Mouse (Mus musculus) kidney, embryonic 14.5 days (tissue): ENCODE results near the gene Rad51b. TPM values are rescaled to one million over a fixed set of nuclear protein-coding genes. Genes with fewer than 3 reads are reported as not detected.

Experiments
- ATAC-seq: fragments of 200-750 bp; cut with Nextera tagmentation; 2 replicates; pipeline ENCODE4 v1.8.0; 2017; ENCODE audit warnings: moderate number of reproducible peaks, mild to moderate bottlenecking, moderate TSS enrichment, moderate library complexity; ENCODE audit not compliant: low FRiP score, low TSS enrichment
- H3K27ac ChIP-seq: fragments of 300-500 bp; sonication (generic); 2 replicates; pipeline ENCODE4 v1.5.1; 2014; ENCODE audit warnings: low read depth, mild to moderate bottlenecking, low read length, moderate library complexity, mixed read lengths
- H3K27me3 ChIP-seq: fragments of 300-500 bp; sonication (generic); 2 replicates; pipeline ENCODE4 v1.6.1; 2014; ENCODE audit warnings: mild to moderate bottlenecking, low read length; ENCODE audit not compliant: control insufficient read depth, insufficient read depth
- H3K36me3 ChIP-seq: fragments of 300-500 bp; sonication (generic); 2 replicates; pipeline ENCODE4 v1.6.1; 2014; ENCODE audit warnings: low read length, mixed read lengths; ENCODE audit not compliant: control insufficient read depth, insufficient read depth
- H3K4me1 ChIP-seq: fragments of 300-500 bp; sonication (generic); 2 replicates; pipeline ENCODE4 v1.6.1; 2014; ENCODE audit warnings: low read length, mixed read lengths; ENCODE audit not compliant: control insufficient read depth, insufficient read depth
- H3K4me2 ChIP-seq: fragments of 300-500 bp; sonication (generic); replicated peaks from 2 replicates; pipeline ENCODE4 v1.6.1; 2014; ENCODE audit warnings: low read depth, mild to moderate bottlenecking, low read length
- H3K4me3 ChIP-seq: fragments of 300-500 bp; sonication (generic); 2 replicates; pipeline ENCODE4 v1.5.1; 2014; ENCODE audit warnings: mild to moderate bottlenecking, low read length
- H3K9ac ChIP-seq: fragments of 300-500 bp; sonication (generic); 2 replicates; pipeline ENCODE4 v1.6.1; 2014; ENCODE audit warnings: low read depth, mild to moderate bottlenecking, low read length, moderate library complexity
- H3K9me3 ChIP-seq: fragments of 300-500 bp; sonication (generic); 2 replicates; pipeline ENCODE4 v1.6.1; 2016; ENCODE audit warnings: low read length; ENCODE audit not compliant: control insufficient read depth
- WGBS: fragments of 180-500 bp; shearing (Covaris S2); extraction: QIAGEN DNeasy Blood & Tissue Kit; methylation state at CpG from one replicate; pipeline ENCODE4 v1.1.7; 2014; 5-methylcytosine and 5-hydroxymethylcytosine counted together
- polyA plus RNA-seq: library from polyadenylated mRNA; unstranded; fragments of >200 nt; fragmentation: Nextera tagmentation; extraction: Ambion mirVana; gene quantifications from 2 replicates; pipeline ENCODE4 v1.2.1, GENCODE M21; 2014

The Rad51b gene
- polyA plus RNA-seq, 1 experiment from 2014 or later, result 7.2 TPM

DNA sequence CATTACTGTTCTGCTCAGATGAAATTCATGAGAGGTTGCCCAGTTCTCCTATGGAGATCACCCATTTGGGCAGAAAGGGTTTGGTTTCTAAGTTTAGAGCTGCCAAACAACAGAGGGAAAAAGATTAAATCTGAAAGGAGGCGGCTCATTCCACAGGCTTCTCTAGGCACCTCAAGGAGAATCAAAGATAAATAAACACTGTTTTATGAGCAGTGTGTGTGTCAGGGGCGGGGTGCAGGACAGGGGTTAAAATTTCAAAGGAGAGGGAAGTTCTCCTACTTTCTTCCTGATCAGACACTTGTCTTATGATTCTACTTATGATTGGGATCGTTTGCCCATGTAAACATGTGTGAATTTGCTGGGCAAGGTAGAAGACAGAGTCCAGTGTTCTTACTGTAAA, 166.3 kb downstream of the Rad51b start:
- no peaks in the 10 kb centered on the region for H3K9me3 ChIP-seq
- H3K4me1 ChIP-seq, result 0 out of 2 replicates have a peak, but pooled peaks cover 4% of the 10 kb centered on the region
- no peaks in the 10 kb centered on the region for H3K27me3 ChIP-seq
- 20% methylated on average over 3 of the region's 3 CpGs for WGBS
- no peak overlapping the region for H3K4me2 ChIP-seq
- H3K9ac ChIP-seq, result no peak overlapping the region
- H3K36me3 ChIP-seq, result no peaks in the 10 kb centered on the region
- no peak overlapping the region for H3K4me3 ChIP-seq
- no peak overlapping the region; the same call in 1 of the 2 replicates for H3K27ac ChIP-seq
- ATAC-seq, result no peak

DNA sequence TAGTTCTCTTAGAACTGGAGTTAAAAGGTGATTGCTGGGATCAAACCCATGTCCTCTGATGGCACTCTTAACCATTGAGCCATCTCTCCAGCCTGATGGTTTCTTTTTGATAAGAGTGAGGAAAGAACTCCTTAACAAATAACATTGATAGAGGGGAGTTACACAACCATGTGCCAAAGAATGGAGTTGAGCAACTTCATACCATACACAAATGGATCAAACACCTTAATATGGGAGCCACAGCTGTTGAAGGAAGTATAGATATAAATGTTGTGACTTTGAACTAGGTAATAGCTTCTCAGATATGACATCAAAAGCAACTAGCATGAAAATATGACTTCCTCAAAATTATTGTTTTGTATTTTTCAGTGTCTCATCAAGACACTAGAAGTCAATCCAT, 173.0 kb downstream of the Rad51b start:
- no peaks in the 10 kb centered on the region for H3K4me1 ChIP-seq
- no peaks in the 10 kb centered on the region for H3K27me3 ChIP-seq
- H3K27ac ChIP-seq, result no peak overlapping the region
- H3K4me3 ChIP-seq, result no peak overlapping the region
- no peak for ATAC-seq
- no peak overlapping the region for H3K9ac ChIP-seq
- no peaks in the 10 kb centered on the region for H3K9me3 ChIP-seq
- no peak overlapping the region for H3K4me2 ChIP-seq
- no peaks in the 10 kb centered on the region for H3K36me3 ChIP-seq

DNA sequence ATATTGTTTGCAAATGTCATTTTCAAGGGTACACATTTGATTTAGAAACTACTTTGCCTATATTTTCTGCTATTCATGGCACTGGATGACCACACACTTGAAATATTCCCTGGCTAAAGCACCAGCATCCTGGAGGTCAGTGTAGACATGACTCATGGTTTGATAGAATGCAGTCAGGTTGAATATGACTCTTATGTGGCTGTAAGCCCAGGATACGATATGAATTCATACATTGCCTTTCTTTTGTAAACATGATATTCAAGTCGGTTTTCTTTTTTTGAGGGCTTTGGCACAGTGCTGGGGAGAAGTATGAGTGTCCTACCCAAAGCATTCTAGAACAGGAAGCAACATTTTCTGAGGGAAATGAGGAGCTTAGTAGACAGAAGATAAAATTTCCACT, 174.8 kb downstream of the Rad51b start:
- no peaks in the 10 kb centered on the region for H3K4me1 ChIP-seq
- no peak for ATAC-seq
- H3K27me3 ChIP-seq, result no peaks in the 10 kb centered on the region
- no peak overlapping the region for H3K27ac ChIP-seq
- H3K4me2 ChIP-seq, result no peak overlapping the region
- H3K9ac ChIP-seq, result no peak overlapping the region
- H3K36me3 ChIP-seq, result no peaks in the 10 kb centered on the region
- H3K9me3 ChIP-seq, result no peaks in the 10 kb centered on the region
- WGBS, result 86% methylated on average over 2 of the region's 2 CpGs
- no peak overlapping the region for H3K4me3 ChIP-seq

DNA sequence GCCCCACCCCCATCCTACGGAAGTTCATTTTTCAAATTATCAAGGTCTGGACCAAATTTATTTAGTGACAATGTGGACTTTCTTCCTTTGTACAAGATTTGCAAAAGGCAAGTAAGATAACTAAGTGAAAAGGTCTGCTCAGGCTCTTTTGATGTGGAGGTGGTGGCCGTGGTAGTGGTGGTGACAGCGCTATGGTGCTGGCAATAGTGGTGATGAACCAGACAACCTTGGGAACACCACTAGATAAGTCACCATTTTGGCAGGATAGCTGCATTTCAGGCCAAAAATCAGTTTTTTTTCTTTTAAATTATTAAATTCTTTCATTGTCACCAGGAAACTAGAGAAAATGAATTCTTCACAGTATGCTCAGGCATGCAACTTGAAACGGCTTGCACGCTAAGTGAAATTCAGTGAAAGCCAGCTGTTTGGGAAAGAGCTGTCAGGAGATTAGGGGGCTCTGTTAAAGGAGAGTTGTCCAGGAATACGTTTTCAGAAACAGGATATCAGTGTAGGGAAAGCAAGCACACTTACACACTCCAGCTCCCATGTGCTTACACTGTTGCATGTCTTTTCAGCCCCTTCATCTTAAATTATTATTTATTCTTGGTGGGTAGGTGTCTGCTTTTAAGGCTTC, 179.4 kb downstream of the Rad51b start:
- Histone ChIP-seq H3K4me2 (no peak overlapping the region), H3K4me1 (0 out of 2 replicates have a peak, but pooled peaks cover 4% of the 10 kb centered on the region), H3K27me3 (no peaks in the 10 kb centered on the region), H3K9me3 (no peaks in the 10 kb centered on the region), H3K36me3 (no peaks in the 10 kb centered on the region), H3K9ac (no peak overlapping the region), H3K4me3 (no peak overlapping the region), H3K27ac (no peak overlapping the region)
- WGBS, result 55% methylated on average over 6 of the region's 6 CpGs
- ATAC-seq, result no peak

DNA sequence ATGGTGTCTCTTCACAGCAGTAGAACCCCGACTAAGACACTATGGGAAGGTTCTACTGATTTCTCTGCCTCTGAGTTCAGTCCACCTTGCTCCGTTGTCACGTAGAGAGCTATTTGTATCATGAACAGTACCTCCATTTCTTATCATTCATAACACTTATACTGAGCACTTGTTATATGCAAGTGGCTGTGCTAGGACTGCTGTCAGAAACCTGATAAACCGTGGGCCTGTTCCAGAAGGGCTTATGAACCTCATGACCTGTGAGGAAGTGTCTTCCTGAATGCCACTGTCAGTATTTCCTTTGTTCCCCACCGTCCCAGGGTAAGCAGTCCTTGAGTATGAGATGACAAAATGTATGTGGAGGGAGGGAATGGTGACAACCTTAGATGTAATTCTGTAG, 181.7 kb downstream of the Rad51b start:
- no peaks in the 10 kb centered on the region for H3K27me3 ChIP-seq
- no peaks in the 10 kb centered on the region for H3K9me3 ChIP-seq
- H3K4me1 ChIP-seq, result 0 out of 2 replicates have a peak, but pooled peaks cover 4% of the 10 kb centered on the region
- WGBS, result 80% methylated on average over 5 of the region's 5 CpGs
- H3K27ac ChIP-seq, result no peak overlapping the region
- no peak overlapping the region for H3K4me2 ChIP-seq
- H3K4me3 ChIP-seq, result no peak overlapping the region
- no peaks in the 10 kb centered on the region for H3K36me3 ChIP-seq
- no peak overlapping the region for H3K9ac ChIP-seq
- no peak for ATAC-seq

DNA sequence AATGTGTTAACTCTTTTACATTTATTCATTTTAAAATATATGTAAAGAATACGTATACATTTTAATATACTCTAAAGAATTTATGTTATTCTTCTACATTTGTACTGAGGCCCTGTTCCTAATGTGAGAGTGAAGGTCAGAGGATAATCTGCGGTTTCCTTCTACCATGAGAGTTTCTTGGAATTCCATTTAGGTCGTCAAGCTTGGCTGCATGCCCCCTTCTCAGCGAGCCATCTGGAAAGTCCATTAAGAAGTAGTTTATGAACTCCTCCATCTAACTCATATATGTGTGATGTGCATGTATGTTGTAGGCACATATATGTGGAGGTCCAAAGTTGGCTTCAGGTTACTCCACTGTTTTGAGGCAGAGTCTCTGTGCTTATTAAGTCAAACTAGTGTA, 188.4 kb downstream of the Rad51b start:
- Histone ChIP-seq H3K4me2 (no peak overlapping the region), H3K4me1 (no peaks in the 10 kb centered on the region), H3K9me3 (peaks cover 9% of the 10 kb centered on the region; the same call in 1 of the 2 replicates), H3K36me3 (no peaks in the 10 kb centered on the region), H3K4me3 (no peak overlapping the region), H3K9ac (no peak overlapping the region), H3K27ac (no peak overlapping the region), H3K27me3 (no peaks in the 10 kb centered on the region)
- ATAC-seq, result no peak
- WGBS, result 70% methylated on average over 4 of the region's 4 CpGs

DNA sequence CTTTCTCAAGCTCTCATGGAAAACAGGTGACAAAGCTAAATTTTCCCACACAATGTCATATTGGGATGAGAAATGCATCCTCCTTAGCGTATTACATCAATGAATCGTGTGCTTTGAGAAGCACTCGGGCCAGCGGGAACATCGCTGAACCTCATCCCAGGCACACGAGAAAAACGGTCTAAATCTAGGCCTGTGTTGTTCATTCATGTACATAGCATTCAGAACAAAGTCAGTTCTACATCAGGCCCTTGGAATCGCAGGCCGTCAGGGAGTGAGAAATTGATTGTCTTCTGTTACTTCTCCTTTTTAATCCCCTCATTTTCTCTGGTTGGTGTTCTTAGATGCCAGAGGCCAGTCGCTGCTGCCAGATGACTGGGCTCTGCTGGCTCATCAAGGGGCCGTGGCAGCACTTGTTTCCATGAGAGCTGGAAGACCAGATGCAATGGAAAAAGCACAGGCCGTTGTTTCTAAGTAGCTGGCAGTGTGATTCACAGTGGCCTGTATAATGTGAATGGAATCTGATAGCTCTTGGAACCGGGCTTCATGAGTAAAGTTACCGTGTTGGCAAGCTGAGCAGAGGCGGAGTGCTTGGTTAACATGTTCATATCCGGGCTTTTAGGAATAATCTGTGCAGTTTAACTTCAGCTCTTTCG, 191.6 kb downstream of the Rad51b start:
- no peak for ATAC-seq

DNA sequence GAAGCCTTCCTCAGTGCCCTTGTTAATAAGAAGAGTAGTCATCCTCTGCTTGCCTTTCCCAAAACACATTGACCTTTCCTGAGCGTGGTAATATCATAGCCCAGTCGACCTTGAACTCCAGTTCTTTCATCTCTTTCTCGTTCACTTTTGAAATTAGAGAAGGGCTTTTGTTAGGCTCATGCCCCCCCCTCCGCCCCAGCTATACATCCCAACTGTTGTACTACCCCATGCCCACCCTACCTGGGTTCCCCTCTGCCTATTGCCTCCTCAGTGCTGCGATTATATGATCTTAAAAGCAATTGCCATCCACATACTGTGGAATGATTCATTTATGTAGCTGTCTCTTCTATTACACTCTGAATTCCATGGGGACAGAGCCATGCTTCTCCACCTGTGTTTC, 193.5 kb downstream of the Rad51b start:
- H3K4me2 ChIP-seq, result no peak overlapping the region
- no peak overlapping the region for H3K9ac ChIP-seq
- H3K36me3 ChIP-seq, result no peaks in the 10 kb centered on the region
- 38% methylated on average over 5 of the region's 5 CpGs for WGBS
- H3K4me1 ChIP-seq, result no peaks in the 10 kb centered on the region
- peaks cover 9% of the 10 kb centered on the region; the same call in 1 of the 2 replicates for H3K9me3 ChIP-seq
- no peak for ATAC-seq
- no peaks in the 10 kb centered on the region for H3K27me3 ChIP-seq
- no peak overlapping the region for H3K4me3 ChIP-seq
- H3K27ac ChIP-seq, result no peak overlapping the region

More for the DNA sequence above, 191.6 kb downstream of the Rad51b start:
- Histone ChIP-seq H3K4me2 (no peak overlapping the region), H3K36me3 (no peaks in the 10 kb centered on the region), H3K9ac (no peak overlapping the region), H3K4me3 (no peak overlapping the region), H3K27me3 (no peaks in the 10 kb centered on the region), H3K4me1 (no peaks in the 10 kb centered on the region), H3K27ac (no peak overlapping the region), H3K9me3 (peaks cover 9% of the 10 kb centered on the region; the same call in 1 of the 2 replicates)
- WGBS, result 79% methylated on average over 17 of the region's 17 CpGs

DNA sequence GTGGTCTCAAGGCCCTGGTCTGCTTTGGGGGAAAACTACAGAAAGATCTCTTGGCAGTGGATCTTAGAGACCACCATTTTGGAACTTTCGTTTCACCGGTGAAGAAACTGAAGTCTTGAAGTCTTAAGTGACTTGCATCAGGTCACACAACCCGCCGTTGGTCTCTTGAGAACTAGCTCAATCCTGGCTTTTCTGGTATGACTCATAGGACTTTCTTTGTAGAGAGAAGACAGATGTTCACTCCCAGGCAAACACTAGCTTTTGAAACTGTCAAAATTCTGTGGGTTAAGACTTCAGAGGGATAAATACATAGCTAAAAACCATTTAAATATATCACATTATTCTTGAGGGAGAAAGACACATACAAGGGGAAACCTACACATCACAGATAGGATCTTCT, 195.1 kb downstream of the Rad51b start:
- no peak overlapping the region for H3K4me3 ChIP-seq
- no peak overlapping the region for H3K9ac ChIP-seq
- peaks cover 6% of the 10 kb centered on the region; the same call in 1 of the 2 replicates for H3K9me3 ChIP-seq
- no peak overlapping the region for H3K27ac ChIP-seq
- no peaks in the 10 kb centered on the region for H3K36me3 ChIP-seq
- no peaks in the 10 kb centered on the region for H3K4me1 ChIP-seq
- no peak overlapping the region for H3K4me2 ChIP-seq
- no peak for ATAC-seq
- H3K27me3 ChIP-seq, result no peaks in the 10 kb centered on the region
- WGBS, result 94% methylated on average over 4 of the region's 4 CpGs
